Mouse (Mus musculus): ENCODE results near the gene C1qtnf9.

The C1qtnf9 gene

GRCm38 (mm10) chr14:60767884-60768283 lies at the start of gene C1qtnf9:
TSS of gene C1qtnf9 (plus strand) at chr14:60768134.
- DNase-seq (ENCODE audit: low spot score in 2 of 2): no peak

- DNase-seq (ENCODE audit: low spot score in 2 of 2): no peak
Observed at GRCm38 (mm10) chr14:60721304-60721703, 46.6 kb upstream of the C1qtnf9 start.

- DNase-seq (ENCODE audit: low spot score in 2 of 2): no peak
Observed at GRCm38 (mm10) chr14:60721938-60722337, 46.0 kb upstream of the C1qtnf9 start.

GRCm38 (mm10) chr14:60726091-60726490 lies 41.8 kb upstream of the C1qtnf9 start:
- DNase-seq (ENCODE audit: low spot score in 2 of 2): no peak

GRCm38 (mm10) chr14:60727130-60727529 lies 40.8 kb upstream of the C1qtnf9 start:
- DNase-seq (ENCODE audit: low spot score in 2 of 2): no peak

- DNase-seq (ENCODE audit: low spot score in 2 of 2): peak; percentile 34 to 53
Observed at GRCm38 (mm10) chr14:60732081-60732480, 35.9 kb upstream of the C1qtnf9 start.

GRCm38 (mm10) chr14:60732787-60733186 lies 35.1 kb upstream of the C1qtnf9 start:
- DNase-seq (ENCODE audit: low spot score in 2 of 2): peak in 1 of 2 experiments; percentile 44

- DNase-seq (ENCODE audit: low spot score in 2 of 2): no peak
Observed at GRCm38 (mm10) chr14:60733706-60734105, 34.2 kb upstream of the C1qtnf9 start.

- DNase-seq (ENCODE audit: low spot score in 2 of 2): no peak
Observed at GRCm38 (mm10) chr14:60735206-60735605, 32.7 kb upstream of the C1qtnf9 start.

- no peak for DNase-seq (ENCODE audit: low spot score in 2 of 2)
Observed at GRCm38 (mm10) chr14:60735848-60736547, 31.9 kb upstream of the C1qtnf9 start.

GRCm38 (mm10) chr14:60736591-60737192 lies 31.2 kb upstream of the C1qtnf9 start:
- DNase-seq (ENCODE audit: low spot score in 2 of 2): peak; percentile 87 to 89

- DNase-seq (ENCODE audit: low spot score in 2 of 2): no peak
Observed at GRCm38 (mm10) chr14:60737202-60737611, 30.7 kb upstream of the C1qtnf9 start.

- peak; percentile 66 to 74 for DNase-seq (ENCODE audit: low spot score in 2 of 2)
Observed at GRCm38 (mm10) chr14:60738434-60738938, 29.4 kb upstream of the C1qtnf9 start.

GRCm38 (mm10) chr14:60739155-60739554 lies 28.8 kb upstream of the C1qtnf9 start:
- no peak for DNase-seq (ENCODE audit: low spot score in 2 of 2)

- DNase-seq (ENCODE audit: low spot score in 2 of 2): no peak
Observed at GRCm38 (mm10) chr14:60739616-60740015, 28.3 kb upstream of the C1qtnf9 start.

- no peak for DNase-seq (ENCODE audit: low spot score in 2 of 2)
Observed at GRCm38 (mm10) chr14:60740507-60740906, 27.4 kb upstream of the C1qtnf9 start.

- no peak for DNase-seq (ENCODE audit: low spot score in 2 of 2)
Observed at GRCm38 (mm10) chr14:60741033-60741432, 26.9 kb upstream of the C1qtnf9 start.

GRCm38 (mm10) chr14:60741490-60741981 lies 26.4 kb upstream of the C1qtnf9 start:
- DNase-seq (ENCODE audit: low spot score in 2 of 2): no peak

- DNase-seq (ENCODE audit: low spot score in 2 of 2): no peak
Observed at GRCm38 (mm10) chr14:60743681-60744080, 24.3 kb upstream of the C1qtnf9 start.

- no peak for DNase-seq (ENCODE audit: low spot score in 2 of 2)
Observed at GRCm38 (mm10) chr14:60745201-60745600, 22.7 kb upstream of the C1qtnf9 start.

GRCm38 (mm10) chr14:60746141-60746540 lies 21.8 kb upstream of the C1qtnf9 start:
- DNase-seq (ENCODE audit: low spot score in 2 of 2): no peak

- DNase-seq (ENCODE audit: low spot score in 2 of 2): no peak
Observed at GRCm38 (mm10) chr14:60747154-60747870, 20.6 kb upstream of the C1qtnf9 start.

All from spleen, postnatal 36 days (tissue).